Mouse (Mus musculus) limb, embryonic 10.5 days (tissue): ENCODE results near the gene Gm4131. TPM values are rescaled to one million over a fixed set of nuclear protein-coding genes. Genes with fewer than 3 reads are reported as not detected.
"Not testable (repeated sequence)": the region's sequence is repeated elsewhere in the genome, so short reads cannot be mapped to it uniquely, and the experiment has no call there.

ENCODE experiments used
- DNase-seq: peaks from one replicate; pipeline ENCODE4 v3.0.0-alpha.2; 2017; ENCODE audit warnings: low spot score
- H3K27ac ChIP-seq: fragments of 300-500 bp; sonication (generic); 2 replicates; pipeline ENCODE4 v1.5.1; 2016; ENCODE audit warnings: mild to moderate bottlenecking
- H3K27me3 ChIP-seq: fragments of 300-500 bp; sonication (generic); 2 replicates; pipeline ENCODE4 v1.6.1; 2016; ENCODE audit warnings: low read depth, mild to moderate bottlenecking; ENCODE audit not compliant: poor library complexity, severe bottlenecking
- H3K36me3 ChIP-seq: fragments of 300-500 bp; sonication (generic); 2 replicates; pipeline ENCODE4 v1.6.1; 2016; ENCODE audit warnings: mild to moderate bottlenecking, moderate library complexity
- H3K4me1 ChIP-seq: fragments of 300-500 bp; sonication (generic); 2 replicates; pipeline ENCODE4 v1.6.1; 2016
- H3K4me3 ChIP-seq: fragments of 300-500 bp; sonication (generic); 2 replicates; pipeline ENCODE4 v1.5.1; 2016; ENCODE audit warnings: mild to moderate bottlenecking, moderate library complexity
- H3K9me3 ChIP-seq: fragments of 300-500 bp; sonication (generic); replicated peaks from 2 replicates; pipeline ENCODE4 v1.6.1; 2016; ENCODE audit warnings: mild to moderate bottlenecking
- WGBS: fragments of 180-500 bp; shearing (Covaris S2); methylation state at CpG from one replicate; pipeline ENCODE4 v1.1.7; 2016; 5-methylcytosine and 5-hydroxymethylcytosine counted together
- polyA plus RNA-seq: library from polyadenylated mRNA; unstranded; fragments of >200 nt; fragmentation: Nextera tagmentation; extraction: Ambion mirVana; gene quantifications from 2 replicates; pipeline ENCODE4 v1.2.1, GENCODE M21; 2016

The Gm4131 gene
- not detected in 2 replicates for polyA plus RNA-seq

- not testable (repeated sequence) for H3K27ac ChIP-seq, H3K9me3 ChIP-seq, H3K36me3 ChIP-seq, H3K4me3 ChIP-seq, H3K27me3 ChIP-seq, DNase-seq
- peaks cover 10% of the 10 kb centered on the region for H3K4me1 ChIP-seq
- WGBS, result 88% methylated on average over 9 of the region's 9 CpGs
Observed at GRCm38 (mm10) chr14:62566821-62567220, at the start of gene Gm4131. Gene Gm4131, minus strand, starts transcription at chr14:62566921.

GRCm38 (mm10) chr14:62609904-62610303, 43.2 kb upstream of the Gm4131 start:
- Histone ChIP-seq H3K4me3 (no peak overlapping the region), H3K36me3 (no peaks in the 10 kb centered on the region), H3K27me3 (no peaks in the 10 kb centered on the region), H3K4me1 (no peaks in the 10 kb centered on the region), H3K27ac (no peak overlapping the region), H3K9me3 (no peaks in the 10 kb centered on the region)
- 87% methylated on average over 3 of the region's 3 CpGs for WGBS
- no peak for DNase-seq

GRCm38 (mm10) chr14:62607791-62608196, 41.1 kb upstream of the Gm4131 start:
- no peaks in the 10 kb centered on the region for H3K9me3 ChIP-seq
- no peak overlapping the region for H3K4me3 ChIP-seq
- no peak overlapping the region for H3K27ac ChIP-seq
- DNase-seq, result no peak
- WGBS, result 74% methylated on average over 8 of the region's 8 CpGs
- H3K27me3 ChIP-seq, result no peaks in the 10 kb centered on the region
- H3K4me1 ChIP-seq, result no peaks in the 10 kb centered on the region
- no peaks in the 10 kb centered on the region for H3K36me3 ChIP-seq

GRCm38 (mm10) chr14:62602869-62603268, 36.1 kb upstream of the Gm4131 start:
- no peak for DNase-seq
- H3K4me3 ChIP-seq, result no peak overlapping the region
- no peak overlapping the region for H3K27ac ChIP-seq
- H3K27me3 ChIP-seq, result no peaks in the 10 kb centered on the region
- H3K9me3 ChIP-seq, result no peaks in the 10 kb centered on the region
- 0 out of 2 replicates have a peak, but pooled peaks cover 6% of the 10 kb centered on the region for H3K4me1 ChIP-seq
- 87% methylated on average over 1 of the region's 1 CpGs for WGBS
- no peaks in the 10 kb centered on the region for H3K36me3 ChIP-seq

GRCm38 (mm10) chr14:62602271-62602670, 35.5 kb upstream of the Gm4131 start:
- H3K4me3 ChIP-seq, result no peak overlapping the region
- 0 out of 2 replicates have a peak, but pooled peaks cover 6% of the 10 kb centered on the region for H3K4me1 ChIP-seq
- no peaks in the 10 kb centered on the region for H3K9me3 ChIP-seq
- H3K27ac ChIP-seq, result no peak overlapping the region
- 73% methylated on average over 1 of the region's 1 CpGs for WGBS
- H3K36me3 ChIP-seq, result no peaks in the 10 kb centered on the region
- DNase-seq, result no peak
- H3K27me3 ChIP-seq, result no peaks in the 10 kb centered on the region

- Histone ChIP-seq H3K27me3 (no peaks in the 10 kb centered on the region), H3K27ac (no peak overlapping the region), H3K4me3 (no peak overlapping the region), H3K36me3 (no peaks in the 10 kb centered on the region), H3K4me1 (0 out of 2 replicates have a peak, but pooled peaks cover 6% of the 10 kb centered on the region), H3K9me3 (no peaks in the 10 kb centered on the region)
- 74% methylated on average over 6 of the region's 6 CpGs for WGBS
- DNase-seq, result no peak
Observed at GRCm38 (mm10) chr14:62600109-62600522, 33.4 kb upstream of the Gm4131 start.

GRCm38 (mm10) chr14:62585338-62585737, 18.6 kb upstream of the Gm4131 start:
- H3K4me1 ChIP-seq, result peaks cover 42% of the 10 kb centered on the region
- no peak overlapping the region for H3K4me3 ChIP-seq
- 58% methylated on average over 3 of the region's 3 CpGs for WGBS
- H3K27ac ChIP-seq, result no peak overlapping the region
- H3K9me3 ChIP-seq, result no peaks in the 10 kb centered on the region
- no peak for DNase-seq
- H3K36me3 ChIP-seq, result no peaks in the 10 kb centered on the region
- H3K27me3 ChIP-seq, result peaks cover 42% of the 10 kb centered on the region

- H3K4me1 ChIP-seq, result peaks cover 42% of the 10 kb centered on the region
- no peak for DNase-seq
Observed at GRCm38 (mm10) chr14:62584637-62585036, 17.9 kb upstream of the Gm4131 start.

GRCm38 (mm10) chr14:62581768-62582167, 15.0 kb upstream of the Gm4131 start:
- H3K4me3 ChIP-seq, result no peak overlapping the region
- no peaks in the 10 kb centered on the region for H3K36me3 ChIP-seq
- no peaks in the 10 kb centered on the region for H3K9me3 ChIP-seq
- 81% methylated on average over 9 of the region's 9 CpGs for WGBS
- H3K27me3 ChIP-seq, result peaks cover 49% of the 10 kb centered on the region
- peaks cover 42% of the 10 kb centered on the region for H3K4me1 ChIP-seq
- DNase-seq, result no peak
- H3K27ac ChIP-seq, result no peak overlapping the region

More at GRCm38 (mm10) chr14:62584637-62585036, 17.9 kb upstream of the Gm4131 start:
- Histone ChIP-seq H3K27ac (no peak overlapping the region), H3K4me3 (no peak overlapping the region), H3K36me3 (no peaks in the 10 kb centered on the region), H3K27me3 (peaks cover 48% of the 10 kb centered on the region), H3K9me3 (no peaks in the 10 kb centered on the region)

- no peak for DNase-seq
- no peak overlapping the region for H3K4me3 ChIP-seq
- H3K36me3 ChIP-seq, result no peaks in the 10 kb centered on the region
- H3K27ac ChIP-seq, result no peak overlapping the region
- H3K9me3 ChIP-seq, result no peaks in the 10 kb centered on the region
- peaks cover 41% of the 10 kb centered on the region for H3K4me1 ChIP-seq
- WGBS, result 76% methylated on average over 3 of the region's 3 CpGs
- peaks cover 42% of the 10 kb centered on the region for H3K27me3 ChIP-seq
Observed at GRCm38 (mm10) chr14:62580945-62581344, 14.2 kb upstream of the Gm4131 start.

GRCm38 (mm10) chr14:62575862-62576261, 9.1 kb upstream of the Gm4131 start:
- H3K27me3 ChIP-seq, result peaks cover 32% of the 10 kb centered on the region
- H3K4me3 ChIP-seq, result no peak overlapping the region
- H3K9me3 ChIP-seq, result no peaks in the 10 kb centered on the region
- 79% methylated on average over 8 of the region's 8 CpGs for WGBS
- no peak overlapping the region for H3K27ac ChIP-seq
- DNase-seq, result no peak
- H3K36me3 ChIP-seq, result no peaks in the 10 kb centered on the region
- H3K4me1 ChIP-seq, result peaks cover 4% of the 10 kb centered on the region

- 72% methylated on average over 6 of the region's 6 CpGs for WGBS
- peaks cover 28% of the 10 kb centered on the region for H3K27me3 ChIP-seq
- no peak overlapping the region for H3K27ac ChIP-seq
- H3K4me3 ChIP-seq, result no peak overlapping the region
- peaks cover 12% of the 10 kb centered on the region for H3K4me1 ChIP-seq
- DNase-seq, result no peak
- H3K36me3 ChIP-seq, result no peaks in the 10 kb centered on the region
- no peaks in the 10 kb centered on the region for H3K9me3 ChIP-seq
Observed at GRCm38 (mm10) chr14:62574906-62575305, 8.2 kb upstream of the Gm4131 start.

- H3K4me1 ChIP-seq, result peaks cover 14% of the 10 kb centered on the region
- 0% methylated on average over 2 of the region's 3 CpGs for WGBS
- no peak for DNase-seq
- H3K4me3 ChIP-seq, result no peak overlapping the region
- no peaks in the 10 kb centered on the region for H3K9me3 ChIP-seq
- no peak overlapping the region for H3K27ac ChIP-seq
- no peaks in the 10 kb centered on the region for H3K36me3 ChIP-seq
- peaks cover 15% of the 10 kb centered on the region; the same call in 1 of the 2 replicates for H3K27me3 ChIP-seq
Observed at GRCm38 (mm10) chr14:62573454-62573853, 6.7 kb upstream of the Gm4131 start.

- Histone ChIP-seq H3K9me3 (no peaks in the 10 kb centered on the region), H3K4me1 (peaks cover 14% of the 10 kb centered on the region), H3K27me3 (0 out of 2 replicates have a peak, but pooled peaks cover 11% of the 10 kb centered on the region), H3K27ac (no peak overlapping the region), H3K4me3 (no peak overlapping the region), H3K36me3 (no peaks in the 10 kb centered on the region)
- 31% methylated on average over 4 of the region's 4 CpGs for WGBS
- DNase-seq, result no peak
Observed at GRCm38 (mm10) chr14:62570299-62570698, 3.6 kb upstream of the Gm4131 start.
